Mouse (Mus musculus) myocyte (in vitro differentiated cells): ENCODE results near the gene Pbx1. TPM values are rescaled to one million over a fixed set of nuclear protein-coding genes. Genes with fewer than 3 reads are reported as not detected.

Experiments
- H3K27me3 ChIP-seq: one replicate; pipeline ENCODE4 v1.6.1; 2011; ENCODE audit not compliant: control insufficient read depth, insufficient read depth, insufficient read length
- H3K36me3 ChIP-seq: one replicate; pipeline ENCODE4 v1.6.1; 2011; ENCODE audit not compliant: control insufficient read depth, insufficient read depth
- H3K4me2 ChIP-seq: one replicate; pipeline ENCODE4 v1.6.1; 2011; ENCODE audit warnings: low read depth, control low read depth
- H3K4me3 ChIP-seq: one replicate; pipeline ENCODE4 v1.5.1; 2011; ENCODE audit warnings: mild to moderate bottlenecking, control low read depth, moderate library complexity
- H3K79me2 ChIP-seq: one replicate; pipeline ENCODE4 v1.6.1; 2011; ENCODE audit not compliant: control insufficient read depth, insufficient read depth
- H3ac ChIP-seq: one replicate; pipeline ENCODE4 v1.6.1; 2011; ENCODE audit not compliant: control insufficient read depth, insufficient read length
- CEBPB ChIP-seq: IDR thresholded peaks from 2 replicates; pipeline ENCODE4 v1.6.1; 2011; ENCODE audit warnings: mild to moderate bottlenecking, moderate library complexity; ENCODE audit not compliant: poor library complexity, insufficient read depth, severe bottlenecking
- E2F4 ChIP-seq: IDR thresholded peaks from one replicate; pipeline ENCODE4 v1.6.1; 2011; ENCODE audit warnings: mild to moderate bottlenecking, control low read depth, moderate library complexity; ENCODE audit not compliant: insufficient read depth
- MAX ChIP-seq: IDR thresholded peaks from one replicate; pipeline ENCODE4 v1.6.1; 2011; ENCODE audit warnings: low read depth, mild to moderate bottlenecking, control low read depth
- MYOD1 ChIP-seq, 3 experiments: IDR thresholded peaks; one replicate each; pipeline ENCODE4 v1.6.1; 2011; ENCODE audit warnings: control low read depth in 2 of 3, low read depth in 2 of 3, mild to moderate bottlenecking in 2 of 3, moderate library complexity in 1 of 3; ENCODE audit not compliant: insufficient read length in 2 of 3, control insufficient read depth in 1 of 3
- MYOG ChIP-seq, 3 experiments: IDR thresholded peaks; one replicate each; pipeline ENCODE4 v1.6.1; 2011; ENCODE audit warnings: control low read depth in 2 of 3, low read depth in 2 of 3, mild to moderate bottlenecking in 2 of 3; ENCODE audit not compliant: insufficient read length in 2 of 3, control insufficient read depth in 1 of 3, insufficient read depth in 1 of 3
- POLR2A ChIP-seq: IDR thresholded peaks from one replicate; pipeline ENCODE4 v1.6.1; 2011; ENCODE audit warnings: low read depth, mild to moderate bottlenecking, control low read depth, moderate library complexity; ENCODE audit not compliant: insufficient read length
- POLR2AphosphoS2 ChIP-seq: IDR thresholded peaks from one replicate; pipeline ENCODE4 v1.6.1; 2011; ENCODE audit warnings: low read depth, control low read depth; ENCODE audit not compliant: insufficient read length
- REST ChIP-seq: IDR thresholded peaks from one replicate; pipeline ENCODE4 v1.6.1; 2011; ENCODE audit warnings: mild to moderate bottlenecking, control low read depth, moderate library complexity; ENCODE audit not compliant: insufficient read depth, insufficient read length
- SRF ChIP-seq: IDR thresholded peaks from one replicate; pipeline ENCODE4 v1.6.1; 2011; ENCODE audit warnings: low read depth; ENCODE audit not compliant: control insufficient read depth, insufficient read length
- TCF12 ChIP-seq: IDR thresholded peaks from one replicate; pipeline ENCODE4 v1.6.1; 2011; ENCODE audit warnings: mild to moderate bottlenecking, control low read depth; ENCODE audit not compliant: poor library complexity, insufficient read depth, severe bottlenecking
- TCF3 ChIP-seq: IDR thresholded peaks from one replicate; pipeline ENCODE4 v1.6.1; 2011; ENCODE audit warnings: low read depth, control low read depth; ENCODE audit not compliant: insufficient read length
- USF1 ChIP-seq: IDR thresholded peaks from one replicate; pipeline ENCODE4 v1.6.1; 2011; ENCODE audit warnings: low read depth, mild to moderate bottlenecking, control low read depth, moderate library complexity
- polyA plus RNA-seq: library from polyadenylated mRNA; unstranded; fragments of >200 nt; fragmentation: generic; extraction: Trizol; gene quantifications from one replicate; pipeline ENCODE4 v1.2.1, GENCODE M21; 2012; ENCODE audit warnings: missing spikeins

The Pbx1 gene
- polyA plus RNA-seq, 1 experiment: 11.4 TPM

GRCm38 (mm10) chr1:168197195-168197907, 234.7 kb downstream of the Pbx1 start:
- no peaks in the 10 kb centered on the region for H3K79me2 ChIP-seq
- TF ChIP-seq MYOG (IDR thresholded peaks at IDR 0.05; ENCODE audit: control insufficient read depth in 1 of 3, insufficient read depth in 1 of 3, insufficient read length in 2 of 3, low read depth in 2 of 3) (peak in 1 of 3 experiments; percentile 62), MYOD1 (IDR thresholded peaks at IDR 0.05; ENCODE audit: control insufficient read depth in 1 of 3, insufficient read length in 2 of 3, low read depth in 2 of 3) (peak in 2 of 3 experiments; percentile 71 to 72), SRF (no peak), CEBPB (no peak)

GRCm38 (mm10) chr1:168193364-168193763, 238.7 kb downstream of the Pbx1 start:
- no peaks in the 10 kb centered on the region for H3K79me2 ChIP-seq
- H3K27me3 ChIP-seq: no peaks in the 10 kb centered on the region
- TF ChIP-seq SRF (no peak), POLR2AphosphoS2 (no peak), E2F4 (no peak), TCF3 (no peak), USF1 (no peak), TCF12 (no peak), MYOG (IDR thresholded peaks at IDR 0.05; ENCODE audit: control insufficient read depth in 1 of 3, insufficient read depth in 1 of 3, insufficient read length in 2 of 3, low read depth in 2 of 3) (no peak)
- H3K36me3 ChIP-seq: no peaks in the 10 kb centered on the region
- no peak overlapping the region for H3K4me2 ChIP-seq
- no peak overlapping the region for H3K4me3 ChIP-seq
- H3ac ChIP-seq: no peak overlapping the region

More at GRCm38 (mm10) chr1:168197195-168197907, 234.7 kb downstream of the Pbx1 start:
- Histone ChIP-seq H3K27me3 (no peaks in the 10 kb centered on the region), H3K36me3 (no peaks in the 10 kb centered on the region), H3ac (no peak overlapping the region), H3K4me3 (no peak overlapping the region), H3K4me2 (peak overlapping the region; percentile 24)

- no peak overlapping the region for H3K4me3 ChIP-seq
- H3K4me2 ChIP-seq: no peak overlapping the region
- H3K27me3 ChIP-seq: no peaks in the 10 kb centered on the region
- no peaks in the 10 kb centered on the region for H3K79me2 ChIP-seq
- H3K36me3 ChIP-seq: no peaks in the 10 kb centered on the region
- TF ChIP-seq POLR2A: no peak
- TF ChIP-seq MYOG (IDR thresholded peaks at IDR 0.05; ENCODE audit: control insufficient read depth in 1 of 3, insufficient read depth in 1 of 3, insufficient read length in 2 of 3, low read depth in 2 of 3): no peak
- no peak for TF ChIP-seq MYOD1 (IDR thresholded peaks at IDR 0.05; ENCODE audit: control insufficient read depth in 1 of 3, insufficient read length in 2 of 3, low read depth in 2 of 3)
- no peak for TF ChIP-seq POLR2AphosphoS2
- TF ChIP-seq TCF3: no peak
- no peak for TF ChIP-seq REST
- TF ChIP-seq TCF12: no peak
- no peak for TF ChIP-seq CEBPB
- no peak for TF ChIP-seq SRF
- TF ChIP-seq E2F4: no peak
- no peak for TF ChIP-seq USF1
- no peak for TF ChIP-seq MAX
- H3ac ChIP-seq: no peak overlapping the region
Observed at GRCm38 (mm10) chr1:168182816-168183215, 249.3 kb downstream of the Pbx1 start.

GRCm38 (mm10) chr1:168180622-168181441, 251.2 kb downstream of the Pbx1 start:
- Histone ChIP-seq H3K4me2 (no peak overlapping the region), H3K4me3 (no peak overlapping the region), H3K79me2 (no peaks in the 10 kb centered on the region), H3K27me3 (no peaks in the 10 kb centered on the region), H3K36me3 (peaks cover 4% of the 10 kb centered on the region), H3ac (no peak overlapping the region)
- no peak for TF ChIP-seq POLR2AphosphoS2
- no peak for TF ChIP-seq MYOD1 (IDR thresholded peaks at IDR 0.05; ENCODE audit: control insufficient read depth in 1 of 3, insufficient read length in 2 of 3, low read depth in 2 of 3)
- no peak for TF ChIP-seq CEBPB
- TF ChIP-seq TCF12: no peak

- peaks cover 4% of the 10 kb centered on the region for H3K36me3 ChIP-seq
Observed at GRCm38 (mm10) chr1:168179691-168180090, 252.4 kb downstream of the Pbx1 start.

More at GRCm38 (mm10) chr1:168179691-168180090, 252.4 kb downstream of the Pbx1 start:
- Histone ChIP-seq H3K4me3 (no peak overlapping the region), H3K79me2 (no peaks in the 10 kb centered on the region), H3ac (no peak overlapping the region), H3K4me2 (no peak overlapping the region), H3K27me3 (no peaks in the 10 kb centered on the region)
- TF ChIP-seq POLR2AphosphoS2 (no peak), CEBPB (no peak), SRF (no peak), MYOG (IDR thresholded peaks at IDR 0.05; ENCODE audit: control insufficient read depth in 1 of 3, insufficient read depth in 1 of 3, insufficient read length in 2 of 3, low read depth in 2 of 3) (no peak), POLR2A (no peak), E2F4 (no peak), MYOD1 (IDR thresholded peaks at IDR 0.05; ENCODE audit: control insufficient read depth in 1 of 3, insufficient read length in 2 of 3, low read depth in 2 of 3) (no peak), TCF12 (no peak), USF1 (no peak), REST (no peak), MAX (no peak), TCF3 (no peak)
